ENCODE assay signal across 9 mouse cellular contexts in genomic region chr4:152296371-152296770, GRCm38 (mm10). TPM values are rescaled to one million over a fixed set of nuclear protein-coding genes. Genes with fewer than 3 reads are reported as not detected.
DNase-seq lines count a peak whose midpoint lies in the region; ATAC-seq and TF ChIP-seq lines count a peak whose summit lies in the region.
"Had no signal": no experiment of that assay in that cellular context is flagged by ENCODE, and none has a peak within 500 bp of the region (broad histone marks: within the 10 kb centered on the region; RNA-seq: fewer than 3 reads in every experiment).

No protein-coding gene starts in this region.

- no peak overlapping the region for H3K27ac ChIP-seq in liver, adult 2 months (replicated peaks; ENCODE audit: insufficient read depth, low read depth, low read length)
- H3K27ac ChIP-seq in embryonic facial prominence, embryonic 12.5 days: 0 out of 2 replicates have a peak overlapping the region, but pooled peaks have one; percentile 23
- H3K27ac ChIP-seq in hindbrain, postnatal 0 days: no peak overlapping the region
- no peak overlapping the region for H3K27ac ChIP-seq in midbrain, embryonic 16.5 days (ENCODE audit: low read length)

- no peaks in the 10 kb centered on the region for H3K9me3 ChIP-seq in embryonic facial prominence, embryonic 12.5 days
- H3K9me3 ChIP-seq in hindbrain, postnatal 0 days (ENCODE audit: low read length): no peaks in the 10 kb centered on the region
- H3K9me3 ChIP-seq in midbrain, embryonic 16.5 days (replicated peaks; ENCODE audit: control insufficient read depth, low read length, poor library complexity, severe bottlenecking): no peaks in the 10 kb centered on the region

- no peak for TF ChIP-seq CTCF in liver, adult 2 months (IDR thresholded peaks at IDR 0.05; ENCODE audit: low read depth, low read length)
- TF ChIP-seq CTCF in hindbrain, postnatal 0 days (IDR thresholded peaks at IDR 0.05; ENCODE audit: low read depth): no peak

- WGBS in liver, adult 2 months: 9% methylated on average over 8 of the region's 8 CpGs
- WGBS in embryonic facial prominence, embryonic 12.5 days: 19% methylated on average over 8 of the region's 8 CpGs
- WGBS in hindbrain, postnatal 0 days: 21% methylated on average over 8 of the region's 8 CpGs
- 19% methylated on average over 8 of the region's 8 CpGs for WGBS in midbrain, embryonic 16.5 days

- DNase-seq in liver, adult 2 months (ENCODE audit: extremely low read depth, low read depth, low spot score): no peak
- no peak for DNase-seq in liver
- DNase-seq in hindbrain, postnatal 0 days (ENCODE audit: low spot score): no peak
- DNase-seq in adipocyte (ENCODE audit: low spot score): no peak
- no peak for DNase-seq in gastrocnemius, postnatal 36 days
- no peak for DNase-seq in adrenal gland, postnatal 36 days

- H3K4me1 ChIP-seq in liver, adult 2 months (ENCODE audit: control insufficient read depth, insufficient read depth, low read length): peaks cover 8% of the 10 kb centered on the region
- H3K4me1 ChIP-seq in embryonic facial prominence, embryonic 12.5 days: peaks cover 20% of the 10 kb centered on the region
- peaks cover 8% of the 10 kb centered on the region; the same call in 1 of the 2 replicates for H3K4me1 ChIP-seq in hindbrain, postnatal 0 days (ENCODE audit: insufficient read depth, low read length)
- H3K4me1 ChIP-seq in midbrain, embryonic 16.5 days (ENCODE audit: control insufficient read depth, insufficient read depth, low read length): peaks cover 19% of the 10 kb centered on the region

- peaks cover 8% of the 10 kb centered on the region for H3K79me2 ChIP-seq in liver, adult 2 months (ENCODE audit: control insufficient read depth, insufficient read depth, low read length)

- no peak for TF ChIP-seq POLR2A in liver, adult 2 months (IDR thresholded peaks at IDR 0.05; ENCODE audit: extremely low read depth, insufficient read depth, low read length)

- peaks cover 6% of the 10 kb centered on the region; the same call in 1 of the 2 replicates for H3K36me3 ChIP-seq in liver, adult 2 months (ENCODE audit: control insufficient read depth, insufficient read depth, low read length)
- peaks cover 20% of the 10 kb centered on the region for H3K36me3 ChIP-seq in embryonic facial prominence, embryonic 12.5 days
- H3K36me3 ChIP-seq in hindbrain, postnatal 0 days (ENCODE audit: insufficient read depth, low read length): peaks cover 15% of the 10 kb centered on the region; the same call in 1 of the 2 replicates
- H3K36me3 ChIP-seq in midbrain, embryonic 16.5 days (ENCODE audit: control insufficient read depth, insufficient read depth, low read length): peaks cover 5% of the 10 kb centered on the region; the same call in 1 of the 2 replicates

- intact Hi-C loops in gastrocnemius, postnatal 36 days (cut with DNase I): no loop called here

- H3K4me3 ChIP-seq in liver, adult 2 months (ENCODE audit: insufficient read depth, low read depth, low read length): peak overlapping the region; percentile 81
- peak overlapping the region; percentile 99 for H3K4me3 ChIP-seq in embryonic facial prominence, embryonic 12.5 days
- peak overlapping the region; percentile 75 for H3K4me3 ChIP-seq in hindbrain, postnatal 0 days (ENCODE audit: low read length)
- peak overlapping the region; percentile 94 for H3K4me3 ChIP-seq in midbrain, embryonic 16.5 days (ENCODE audit: low read depth, low read length)

- ATAC-seq in embryonic facial prominence, embryonic 12.5 days (ENCODE audit: insufficient number of reproducible peaks, insufficient read depth, low FRiP score, low TSS enrichment): no peak
- no peak for ATAC-seq in hindbrain, postnatal 0 days
- no peak for ATAC-seq in midbrain, embryonic 16.5 days

- H3K9ac ChIP-seq in liver, adult 2 months (ENCODE audit: low read depth, low read length): peak overlapping the region; percentile 83; the same call in 1 of the 2 replicates
- peak overlapping the region; percentile 49; the same call in 1 of the 2 replicates for H3K9ac ChIP-seq in embryonic facial prominence, embryonic 12.5 days
- no peak overlapping the region for H3K9ac ChIP-seq in hindbrain, postnatal 0 days (replicated peaks; ENCODE audit: low read length)
- 0 out of 2 replicates have a peak overlapping the region, but pooled peaks have one; percentile 23 for H3K9ac ChIP-seq in midbrain, embryonic 16.5 days (ENCODE audit: low read depth, low read length)

- peak overlapping the region; percentile 95 for H3K4me2 ChIP-seq in embryonic facial prominence, embryonic 12.5 days (replicated peaks)
- H3K4me2 ChIP-seq in hindbrain, postnatal 0 days (ENCODE audit: low read depth, low read length): peak overlapping the region; percentile 60
- H3K4me2 ChIP-seq in midbrain, embryonic 16.5 days (ENCODE audit: low read length): peak overlapping the region; percentile 96

- no peaks in the 10 kb centered on the region for H3K27me3 ChIP-seq in liver, adult 2 months (ENCODE audit: control insufficient read depth, insufficient read depth, low read length)
- peaks cover 36% of the 10 kb centered on the region for H3K27me3 ChIP-seq in embryonic facial prominence, embryonic 12.5 days
- peaks cover 19% of the 10 kb centered on the region for H3K27me3 ChIP-seq in hindbrain, postnatal 0 days (ENCODE audit: insufficient read depth, low read length)
- peaks cover 39% of the 10 kb centered on the region for H3K27me3 ChIP-seq in midbrain, embryonic 16.5 days (ENCODE audit: control insufficient read depth, insufficient read depth, low read depth, low read length)

RNA-seq across cellular contexts. Expression of gene Icmt, which starts 0.7 kb away (rescaled TPM):
- total RNA-seq in liver, adult 2 months (2014; rRNA removed): 13.2 and 14.9 TPM in 2 replicates
- 16.5 and 17.6 TPM in 2 replicates for polyA plus RNA-seq in liver, adult 2 months (2012; rRNA removed)
- 30.3 and 33.4 TPM in 2 replicates for polyA plus RNA-seq in embryonic facial prominence, embryonic 12.5 days (2016; fragmentation: Nextera tagmentation; extraction: Ambion mirVana)
- total RNA-seq in hindbrain, postnatal 0 days (2014; rRNA removed): 35.3 and 42.6 TPM in 2 replicates
- polyA plus RNA-seq in hindbrain, postnatal 0 days (2015; fragmentation: Nextera tagmentation; extraction: Ambion mirVana): 15.9 and 16.4 TPM in 2 replicates
- polyA plus RNA-seq in midbrain, embryonic 16.5 days (2015; fragmentation: Nextera tagmentation; extraction: Ambion mirVana): 20.6 and 20.7 TPM in 2 replicates
- total RNA-seq in gastrocnemius, postnatal 36 days (2021): 10 to 100 TPM; 14.4 to 17.3 TPM
- total RNA-seq in adrenal gland, postnatal 36 days (2021): 10 to 100 TPM; 49.0 to 50.2 TPM

RNA-seq across cellular contexts. Expression of gene Hes3, which starts 4.9 kb away (rescaled TPM):
- not detected in 2 replicates for total RNA-seq in liver, adult 2 months (2014; rRNA removed)
- not detected in 2 replicates for polyA plus RNA-seq in liver, adult 2 months (2012; rRNA removed)
- polyA plus RNA-seq in embryonic facial prominence, embryonic 12.5 days (2016; fragmentation: Nextera tagmentation; extraction: Ambion mirVana): 0.09 TPM in 1 of 2 replicates, not detected in the other
- total RNA-seq in hindbrain, postnatal 0 days (2014; rRNA removed): 0.26 and 0.40 TPM in 2 replicates
- 0.15 and 0.19 TPM in 2 replicates for polyA plus RNA-seq in hindbrain, postnatal 0 days (2015; fragmentation: Nextera tagmentation; extraction: Ambion mirVana)
- 0.19 and 0.41 TPM in 2 replicates for polyA plus RNA-seq in midbrain, embryonic 16.5 days (2015; fragmentation: Nextera tagmentation; extraction: Ambion mirVana)
- total RNA-seq in gastrocnemius, postnatal 36 days (2021): not detected
- not detected for total RNA-seq in adrenal gland, postnatal 36 days (2021)
- polyA plus RNA-seq: large intestine, adult 2 months had no signal

RNA-seq across cellular contexts. Expression of gene Gpr153, which starts 22.3 kb away (rescaled TPM):
- 0.46 and 0.54 TPM in 2 replicates for total RNA-seq in liver, adult 2 months (2014; rRNA removed)
- polyA plus RNA-seq in liver, adult 2 months (2012; rRNA removed): 0.98 and 1.1 TPM in 2 replicates
- polyA plus RNA-seq in embryonic facial prominence, embryonic 12.5 days (2016; fragmentation: Nextera tagmentation; extraction: Ambion mirVana): 9.7 and 10.6 TPM in 2 replicates
- total RNA-seq in hindbrain, postnatal 0 days (2014; rRNA removed): 167 and 170 TPM in 2 replicates
- polyA plus RNA-seq in hindbrain, postnatal 0 days (2015; fragmentation: Nextera tagmentation; extraction: Ambion mirVana): 17.1 and 19.0 TPM in 2 replicates
- 13.8 and 16.2 TPM in 2 replicates for polyA plus RNA-seq in midbrain, embryonic 16.5 days (2015; fragmentation: Nextera tagmentation; extraction: Ambion mirVana)
- 1 to 10 TPM; 7.1 to 8.0 TPM for total RNA-seq in gastrocnemius, postnatal 36 days (2021)
- 1 to 10 TPM; 4.7 to 7.2 TPM for total RNA-seq in adrenal gland, postnatal 36 days (2021)

RNA-seq across cellular contexts. Expression of gene Rnf207, which starts 22.4 kb away (rescaled TPM):
- total RNA-seq in liver, adult 2 months (2014; rRNA removed): not detected in 2 replicates
- polyA plus RNA-seq in liver, adult 2 months (2012; rRNA removed): 0.13 TPM in 1 of 2 replicates, not detected in the other
- 1.0 and 2.3 TPM in 2 replicates for polyA plus RNA-seq in embryonic facial prominence, embryonic 12.5 days (2016; fragmentation: Nextera tagmentation; extraction: Ambion mirVana)
- 5.7 and 7.7 TPM in 2 replicates for total RNA-seq in hindbrain, postnatal 0 days (2014; rRNA removed)
- polyA plus RNA-seq in hindbrain, postnatal 0 days (2015; fragmentation: Nextera tagmentation; extraction: Ambion mirVana): 6.6 and 6.9 TPM in 2 replicates
- 6.4 and 9.5 TPM in 2 replicates for polyA plus RNA-seq in midbrain, embryonic 16.5 days (2015; fragmentation: Nextera tagmentation; extraction: Ambion mirVana)
- not detected for total RNA-seq in gastrocnemius, postnatal 36 days (2021)
- under 1 TPM; 0.46 to 0.96 TPM for total RNA-seq in adrenal gland, postnatal 36 days (2021)

RNA-seq across cellular contexts. Expression of gene Rpl22, which starts 29.2 kb away (rescaled TPM):
- total RNA-seq in liver, adult 2 months (2014; rRNA removed): 170 and 199 TPM in 2 replicates
- polyA plus RNA-seq in liver, adult 2 months (2012; rRNA removed): 22.2 and 22.9 TPM in 2 replicates
- 395 and 396 TPM in 2 replicates for polyA plus RNA-seq in embryonic facial prominence, embryonic 12.5 days (2016; fragmentation: Nextera tagmentation; extraction: Ambion mirVana)
- 164 and 185 TPM in 2 replicates for total RNA-seq in hindbrain, postnatal 0 days (2014; rRNA removed)
- 156 and 176 TPM in 2 replicates for polyA plus RNA-seq in hindbrain, postnatal 0 days (2015; fragmentation: Nextera tagmentation; extraction: Ambion mirVana)
- polyA plus RNA-seq in midbrain, embryonic 16.5 days (2015; fragmentation: Nextera tagmentation; extraction: Ambion mirVana): 117 and 136 TPM in 2 replicates
- 100 to 1,000 TPM; 165 to 223 TPM for total RNA-seq in gastrocnemius, postnatal 36 days (2021)
- 100 to 1,000 TPM; 496 to 507 TPM for total RNA-seq in adrenal gland, postnatal 36 days (2021)

Comparison
In these comparisons a context has a peak if more than half of its experiments do, and no peak if none do; other contexts are left out.
1. RNA of gene Gpr153, which starts 22.3 kb away (total RNA-seq): 167 to 170 TPM in hindbrain, postnatal 0 days; 7.1 to 8.0 TPM in gastrocnemius, postnatal 36 days, 4.7 to 7.2 TPM in adrenal gland, postnatal 36 days and 0.46 to 0.54 TPM in liver, adult 2 months; every median in the first group is over 10 times any median in the second.
2. Peak in every context shown above with its lines, with median percentiles within 50 percentile points of each other: H3K4me3 ChIP-seq and H3K4me2 ChIP-seq.